Mouse (Mus musculus): ENCODE data around the gene Olfr809. TPM values are rescaled to one million over a fixed set of nuclear protein-coding genes. Genes with fewer than 3 reads are reported as not detected.

The Olfr809 gene
- not detected in 2 replicates for polyA plus RNA-seq (2016; fragmentation: Nextera tagmentation; extraction: Ambion mirVana)

DNA sequence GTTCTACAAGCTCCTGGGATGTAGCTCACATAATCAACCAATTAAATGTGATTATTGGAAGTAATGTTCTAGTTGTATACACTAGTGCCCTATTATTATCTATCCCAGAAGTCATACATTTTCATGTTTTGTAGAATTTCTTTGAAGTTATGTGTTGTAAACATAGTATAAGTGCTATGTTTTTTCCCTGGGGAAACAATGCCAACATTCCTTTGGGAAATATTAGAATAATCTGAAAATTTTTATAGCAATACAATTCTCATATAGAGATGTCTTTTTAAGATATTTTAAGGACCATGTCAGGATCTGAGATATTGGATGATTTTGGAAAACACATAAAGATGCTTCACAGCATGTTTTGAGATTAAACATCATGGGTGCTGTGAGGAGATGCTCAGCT is at the start of gene Olfr809:
Gene Olfr809, plus strand, starts transcription at position 301 of the 400 bp plus-strand sequence.
- H3K36me3 ChIP-seq (replicated peaks): no peaks in the 10 kb centered on the region
- no peak within 1 kb of the TSS for H3K27ac ChIP-seq
- no peak within 1 kb of the TSS for H3K9ac ChIP-seq
- H3K9me3 ChIP-seq: no peaks in the 10 kb centered on the region
- ATAC-seq (ENCODE audit: low FRiP score): no peak
- no peaks in the 10 kb centered on the region for H3K27me3 ChIP-seq
- no peak within 1 kb of the TSS for H3K4me3 ChIP-seq (replicated peaks)
- no peak within 1 kb of the TSS for H3K4me2 ChIP-seq
- no peaks in the 10 kb centered on the region for H3K4me1 ChIP-seq

DNA sequence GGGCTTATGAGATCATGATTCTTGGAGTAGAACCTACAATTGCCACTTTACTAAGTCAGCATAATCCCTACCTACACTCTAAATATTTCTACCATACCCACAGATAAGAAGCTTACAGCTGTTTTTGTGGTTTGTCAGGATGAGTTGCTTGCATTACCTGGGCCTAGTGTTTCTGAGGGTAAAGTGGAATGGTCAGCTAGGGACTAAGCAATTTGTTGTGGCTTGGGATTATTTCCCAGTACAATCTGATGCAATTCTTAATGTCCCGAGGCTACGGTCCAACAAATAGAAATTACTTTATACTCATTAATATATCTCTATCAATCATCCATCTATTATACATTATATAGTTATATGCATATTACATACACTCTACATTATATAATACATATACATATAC is 45.2 kb upstream of the Olfr809 start, which contains the start of gene Olfr805:
Gene Olfr805, minus strand, starts transcription at position 101 of the 400 bp plus-strand sequence.
- 92% methylated on average over 2 of the region's 2 CpGs for WGBS
- no peaks in the 10 kb centered on the region for H3K27me3 ChIP-seq

DNA sequence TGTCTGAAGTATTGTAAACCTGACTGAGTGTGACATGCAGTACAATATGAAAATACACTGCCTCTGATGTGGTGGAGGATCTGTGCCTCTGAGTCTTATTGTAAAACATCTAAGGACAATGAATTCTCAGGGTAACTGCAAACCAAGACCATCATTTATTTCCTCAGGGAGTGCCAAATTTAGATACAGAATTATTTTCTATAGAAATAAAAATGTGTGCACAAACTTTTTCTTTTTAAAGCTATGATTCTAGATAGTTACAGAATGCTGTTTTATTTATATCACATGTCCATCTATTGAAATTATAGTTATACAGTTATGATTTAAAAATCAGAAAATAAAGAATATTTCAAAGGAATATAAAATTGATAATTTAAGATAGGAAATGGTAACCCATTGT is 32.6 kb upstream of the Olfr809 start, which contains the start of gene Olfr806:
Gene Olfr806, minus strand, starts transcription at position 101 of the 400 bp plus-strand sequence.
- H3K4me2 ChIP-seq: no peak within 1 kb of the TSS
- no peak within 1 kb of the TSS for H3K4me3 ChIP-seq (replicated peaks)
- no peaks in the 10 kb centered on the region for H3K27me3 ChIP-seq
- H3K27ac ChIP-seq: no peak within 1 kb of the TSS
- ATAC-seq (ENCODE audit: low FRiP score): no peak
- H3K9ac ChIP-seq: no peak within 1 kb of the TSS
- H3K9me3 ChIP-seq: no peaks in the 10 kb centered on the region
- H3K4me1 ChIP-seq: no peaks in the 10 kb centered on the region
- H3K36me3 ChIP-seq (replicated peaks): no peaks in the 10 kb centered on the region

More for the DNA sequence above, 45.2 kb upstream of the Olfr809 start, which contains the start of gene Olfr805:
- Histone ChIP-seq H3K9me3 (no peaks in the 10 kb centered on the region), H3K27ac (no peak within 1 kb of the TSS), H3K4me3 (replicated peaks) (no peak within 1 kb of the TSS), H3K36me3 (replicated peaks) (no peaks in the 10 kb centered on the region), H3K9ac (no peak within 1 kb of the TSS), H3K4me1 (no peaks in the 10 kb centered on the region), H3K4me2 (no peak within 1 kb of the TSS)
- ATAC-seq (ENCODE audit: low FRiP score): no peak

- H3K4me2 ChIP-seq: no peak within 1 kb of the TSS
- H3K36me3 ChIP-seq (replicated peaks): no peaks in the 10 kb centered on the region
- 91% methylated on average over 1 of the region's 1 CpGs for WGBS
- no peaks in the 10 kb centered on the region for H3K9me3 ChIP-seq
- ATAC-seq (ENCODE audit: low FRiP score): no peak
- no peak within 1 kb of the TSS for H3K4me3 ChIP-seq (replicated peaks)
- no peak within 1 kb of the TSS for H3K27ac ChIP-seq
- no peaks in the 10 kb centered on the region for H3K27me3 ChIP-seq
- no peaks in the 10 kb centered on the region for H3K4me1 ChIP-seq
- no peak within 1 kb of the TSS for H3K9ac ChIP-seq
Observed at GRCm38 (mm10) chr10:129757693-129758092, 16.7 kb upstream of the Olfr809 start, which contains the start of gene Olfr807. Gene Olfr807, minus strand, starts transcription at chr10:129757793.

GRCm38 (mm10) chr10:129765182-129765581 is 9.3 kb upstream of the Olfr809 start, which contains the start of gene Olfr808:
Gene Olfr808, plus strand, starts transcription at chr10:129765482.
- Histone ChIP-seq H3K4me3 (replicated peaks) (no peak within 1 kb of the TSS), H3K4me2 (no peak within 1 kb of the TSS), H3K9ac (no peak within 1 kb of the TSS), H3K36me3 (replicated peaks) (no peaks in the 10 kb centered on the region), H3K9me3 (no peaks in the 10 kb centered on the region), H3K4me1 (no peaks in the 10 kb centered on the region), H3K27ac (no peak within 1 kb of the TSS), H3K27me3 (no peaks in the 10 kb centered on the region)
- WGBS: 89% methylated on average over 1 of the region's 1 CpGs
- no peak for ATAC-seq (ENCODE audit: low FRiP score)

DNA sequence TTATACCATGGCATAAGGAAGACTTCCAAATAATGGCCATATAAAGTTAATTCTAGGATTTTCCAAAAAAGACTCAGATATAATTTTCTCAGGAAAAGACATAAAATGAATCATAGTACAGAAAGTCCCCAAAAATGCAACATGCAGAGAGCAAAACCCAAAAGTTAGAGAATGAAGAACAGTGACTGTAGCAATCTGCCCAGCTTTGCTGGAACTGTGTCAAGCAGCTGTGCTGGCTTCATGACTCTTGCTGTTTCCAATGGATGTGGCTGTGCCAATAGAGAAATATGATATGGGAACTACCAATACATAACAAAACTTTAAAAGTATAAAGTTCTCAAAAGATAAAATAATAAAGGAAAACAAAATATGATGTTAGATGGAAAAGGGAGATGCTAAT is 3.7 kb downstream of the Olfr809 start:
- no peak overlapping the region for H3K4me2 ChIP-seq
- H3K9me3 ChIP-seq: no peaks in the 10 kb centered on the region
- H3K27me3 ChIP-seq: no peaks in the 10 kb centered on the region
- H3K27ac ChIP-seq: no peak overlapping the region
- no peaks in the 10 kb centered on the region for H3K36me3 ChIP-seq (replicated peaks)
- H3K4me3 ChIP-seq (replicated peaks): no peak overlapping the region
- no peak for ATAC-seq (ENCODE audit: low FRiP score)
- H3K4me1 ChIP-seq: no peaks in the 10 kb centered on the region
- H3K9ac ChIP-seq: no peak overlapping the region

GRCm38 (mm10) chr10:129794817-129795216 is 20.4 kb downstream of the Olfr809 start, which contains the start of gene Olfr810:
Gene Olfr810, minus strand, starts transcription at chr10:129794917.
- no peak for ATAC-seq (ENCODE audit: low FRiP score)
- Histone ChIP-seq H3K4me2 (no peak within 1 kb of the TSS), H3K9me3 (no peaks in the 10 kb centered on the region), H3K27ac (no peak within 1 kb of the TSS), H3K4me3 (replicated peaks) (no peak within 1 kb of the TSS), H3K9ac (no peak within 1 kb of the TSS), H3K4me1 (no peaks in the 10 kb centered on the region), H3K36me3 (replicated peaks) (no peaks in the 10 kb centered on the region), H3K27me3 (no peaks in the 10 kb centered on the region)

DNA sequence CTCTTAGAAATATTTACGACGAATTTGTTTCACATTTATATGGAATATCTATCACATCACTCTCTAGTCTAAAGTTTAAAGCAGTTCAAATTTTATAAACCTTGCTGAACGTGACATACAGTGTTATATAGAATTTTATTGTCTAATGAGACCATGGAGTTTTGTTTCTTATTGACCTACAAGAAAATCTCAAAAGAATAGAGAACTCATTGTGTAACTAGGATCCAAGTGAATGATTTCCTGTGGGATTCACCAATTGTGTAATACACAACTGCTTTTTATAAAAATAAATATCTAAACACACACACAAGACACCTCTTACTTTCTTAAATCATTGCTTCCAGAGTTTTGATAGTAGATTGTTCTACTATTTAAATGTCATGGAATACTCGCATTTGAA is 29.9 kb downstream of the Olfr809 start, which contains the start of gene Olfr811:
Gene Olfr811, minus strand, starts transcription at position 101 of the 400 bp plus-strand sequence.
- H3K4me3 ChIP-seq (replicated peaks): no peak within 1 kb of the TSS
- no peaks in the 10 kb centered on the region for H3K36me3 ChIP-seq (replicated peaks)
- H3K9ac ChIP-seq: no peak within 1 kb of the TSS
- ATAC-seq (ENCODE audit: low FRiP score): no peak
- H3K4me2 ChIP-seq: no peak within 1 kb of the TSS
- 84% methylated on average over 4 of the region's 4 CpGs for WGBS
- H3K27me3 ChIP-seq: no peaks in the 10 kb centered on the region
- H3K27ac ChIP-seq: no peak within 1 kb of the TSS
- H3K9me3 ChIP-seq: no peaks in the 10 kb centered on the region
- H3K4me1 ChIP-seq: no peaks in the 10 kb centered on the region

Small RNA genes lying within 50 kb of the gene (microRNA-seq; reads per million reads assigned to microRNA genes)
- gene Gm24485: not detected

Other genes with a start within 250 kb of the Olfr809 start
- gene Olfr792, start 235.5 kb upstream of the Olfr809 start, polyA plus RNA-seq (2016; fragmentation: Nextera tagmentation; extraction: Ambion mirVana): not detected in 2 replicates
- gene Olfr794, start 207.0 kb upstream of the Olfr809 start, polyA plus RNA-seq (2016; fragmentation: Nextera tagmentation; extraction: Ambion mirVana): not detected in 2 replicates
- gene Olfr796, start 162.1 kb upstream of the Olfr809 start, polyA plus RNA-seq (2016; fragmentation: Nextera tagmentation; extraction: Ambion mirVana): not detected in 2 replicates
- not detected in 2 replicates for gene Olfr798, start 146.7 kb upstream of the Olfr809 start, polyA plus RNA-seq (2016; fragmentation: Nextera tagmentation; extraction: Ambion mirVana)
- not detected in 2 replicates for gene Olfr799, start 137.2 kb upstream of the Olfr809 start, polyA plus RNA-seq (2016; fragmentation: Nextera tagmentation; extraction: Ambion mirVana)
- not detected in 2 replicates for gene Olfr800, start 116.9 kb upstream of the Olfr809 start, polyA plus RNA-seq (2016; fragmentation: Nextera tagmentation; extraction: Ambion mirVana)
- not detected in 2 replicates for gene Olfr801, start 100.8 kb upstream of the Olfr809 start, polyA plus RNA-seq (2016; fragmentation: Nextera tagmentation; extraction: Ambion mirVana)
- 0.04 TPM in 1 of 2 replicates, not detected in the other for gene Olfr802, start 86.5 kb upstream of the Olfr809 start, polyA plus RNA-seq (2016; fragmentation: Nextera tagmentation; extraction: Ambion mirVana)
- gene Olfr803, start 80.4 kb upstream of the Olfr809 start, polyA plus RNA-seq (2016; fragmentation: Nextera tagmentation; extraction: Ambion mirVana): not detected in 2 replicates
- gene Olfr804, start 71.4 kb upstream of the Olfr809 start, polyA plus RNA-seq (2016; fragmentation: Nextera tagmentation; extraction: Ambion mirVana): not detected in 2 replicates
- gene Olfr805, start 45.3 kb upstream of the Olfr809 start, polyA plus RNA-seq (2016; fragmentation: Nextera tagmentation; extraction: Ambion mirVana): not detected in 2 replicates
- not detected in 2 replicates for gene Olfr806, start 32.7 kb upstream of the Olfr809 start, polyA plus RNA-seq (2016; fragmentation: Nextera tagmentation; extraction: Ambion mirVana)
- gene Olfr807, start 16.8 kb upstream of the Olfr809 start, polyA plus RNA-seq (2016; fragmentation: Nextera tagmentation; extraction: Ambion mirVana): not detected in 2 replicates
- gene Olfr808, start 9.2 kb upstream of the Olfr809 start, polyA plus RNA-seq (2016; fragmentation: Nextera tagmentation; extraction: Ambion mirVana): 0.06 TPM in 1 of 2 replicates, not detected in the other
- gene Olfr810, start 20.3 kb downstream of the Olfr809 start, polyA plus RNA-seq (2016; fragmentation: Nextera tagmentation; extraction: Ambion mirVana): not detected in 2 replicates
- gene Olfr811, start 29.8 kb downstream of the Olfr809 start, polyA plus RNA-seq (2016; fragmentation: Nextera tagmentation; extraction: Ambion mirVana): not detected in 2 replicates
- not detected in 2 replicates for gene Olfr812, start 71.5 kb downstream of the Olfr809 start, polyA plus RNA-seq (2016; fragmentation: Nextera tagmentation; extraction: Ambion mirVana)
- not detected in 2 replicates for gene Olfr813, start 80.7 kb downstream of the Olfr809 start, polyA plus RNA-seq (2016; fragmentation: Nextera tagmentation; extraction: Ambion mirVana)
- not detected in 2 replicates for gene Olfr814, start 105.2 kb downstream of the Olfr809 start, polyA plus RNA-seq (2016; fragmentation: Nextera tagmentation; extraction: Ambion mirVana)
- gene Olfr815, start 131.2 kb downstream of the Olfr809 start, polyA plus RNA-seq (2016; fragmentation: Nextera tagmentation; extraction: Ambion mirVana): not detected in 2 replicates
- not detected in 2 replicates for gene Olfr816, start 141.0 kb downstream of the Olfr809 start, polyA plus RNA-seq (2016; fragmentation: Nextera tagmentation; extraction: Ambion mirVana)
- not detected in 2 replicates for gene Olfr818, start 174.5 kb downstream of the Olfr809 start, polyA plus RNA-seq (2016; fragmentation: Nextera tagmentation; extraction: Ambion mirVana)
- not detected in 2 replicates for gene Olfr819, start 192.6 kb downstream of the Olfr809 start, polyA plus RNA-seq (2016; fragmentation: Nextera tagmentation; extraction: Ambion mirVana)
- gene Olfr247, start 201.5 kb downstream of the Olfr809 start, polyA plus RNA-seq (2016; fragmentation: Nextera tagmentation; extraction: Ambion mirVana): not detected in 2 replicates
- gene Gm10310, start 210.4 kb downstream of the Olfr809 start, polyA plus RNA-seq (2016; fragmentation: Nextera tagmentation; extraction: Ambion mirVana): not detected in 2 replicates
- gene Olfr820, start 238.0 kb downstream of the Olfr809 start, polyA plus RNA-seq (2016; fragmentation: Nextera tagmentation; extraction: Ambion mirVana): not detected in 2 replicates

Data from forebrain, embryonic 12.5 days (tissue).